Mouse (Mus musculus): ENCODE results near the gene Mrps34. TPM values are rescaled to one million over a fixed set of nuclear protein-coding genes. Genes with fewer than 3 reads are reported as not detected.

Mrps34 gene
- polyA plus RNA-seq, 1 experiment: 94.6 TPM

- TF ChIP-seq CTCF (IDR thresholded peaks at IDR 0.05; ENCODE audit: borderline replicate concordance, extremely low read depth, insufficient read depth, insufficient read length) (no peak), POLR2A (IDR thresholded peaks at IDR 0.05; ENCODE audit: borderline replicate concordance, extremely low read depth, insufficient read depth, insufficient read length, poor library complexity, severe bottlenecking) (no peak)
- DNase-seq (ENCODE audit: low read depth): no peak
Measured at GRCm38 (mm10) chr17:24892785-24893184, 2.1 kb upstream of the Mrps34 start.

- no peak for DNase-seq (ENCODE audit: low read depth)
- TF ChIP-seq POLR2A (IDR thresholded peaks at IDR 0.05; ENCODE audit: borderline replicate concordance, extremely low read depth, insufficient read depth, insufficient read length, poor library complexity, severe bottlenecking): no peak
- TF ChIP-seq CTCF (IDR thresholded peaks at IDR 0.05; ENCODE audit: borderline replicate concordance, extremely low read depth, insufficient read depth, insufficient read length): no peak
Measured at GRCm38 (mm10) chr17:24893276-24893675, 1.6 kb upstream of the Mrps34 start.

GRCm38 (mm10) chr17:24894061-24894994, 588 bp upstream of the Mrps34 start:
- DNase-seq (ENCODE audit: low read depth): no peak
- TF ChIP-seq CTCF (IDR thresholded peaks at IDR 0.05; ENCODE audit: borderline replicate concordance, extremely low read depth, insufficient read depth, insufficient read length) (no peak), POLR2A (IDR thresholded peaks at IDR 0.05; ENCODE audit: borderline replicate concordance, extremely low read depth, insufficient read depth, insufficient read length, poor library complexity, severe bottlenecking) (no peak)

GRCm38 (mm10) chr17:24895571-24896240, 790 bp downstream of the Mrps34 start:
- TF ChIP-seq CTCF (IDR thresholded peaks at IDR 0.05; ENCODE audit: borderline replicate concordance, extremely low read depth, insufficient read depth, insufficient read length) (no peak), POLR2A (IDR thresholded peaks at IDR 0.05; ENCODE audit: borderline replicate concordance, extremely low read depth, insufficient read depth, insufficient read length, poor library complexity, severe bottlenecking) (no peak)
- no peak for DNase-seq (ENCODE audit: low read depth)

GRCm38 (mm10) chr17:24896241-24896992, 1.5 kb downstream of the Mrps34 start, which contains the start of gene Nme3:
Gene Nme3, plus strand, starts transcription at chr17:24896500.
- DNase-seq (ENCODE audit: low read depth): peak; percentile 84
- TF ChIP-seq CTCF (IDR thresholded peaks at IDR 0.05; ENCODE audit: borderline replicate concordance, extremely low read depth, insufficient read depth, insufficient read length) (peak; percentile 13; the same call in 1 of the 2 replicates), POLR2A (IDR thresholded peaks at IDR 0.05; ENCODE audit: borderline replicate concordance, extremely low read depth, insufficient read depth, insufficient read length, poor library complexity, severe bottlenecking) (no peak)

GRCm38 (mm10) chr17:24896993-24897269, 2.0 kb downstream of the Mrps34 start:
- no peak for TF ChIP-seq POLR2A (IDR thresholded peaks at IDR 0.05; ENCODE audit: borderline replicate concordance, extremely low read depth, insufficient read depth, insufficient read length, poor library complexity, severe bottlenecking)
- no peak for TF ChIP-seq CTCF (IDR thresholded peaks at IDR 0.05; ENCODE audit: borderline replicate concordance, extremely low read depth, insufficient read depth, insufficient read length)
- no peak for DNase-seq (ENCODE audit: low read depth)

GRCm38 (mm10) chr17:24897600-24897999, 2.7 kb downstream of the Mrps34 start:
- TF ChIP-seq POLR2A (IDR thresholded peaks at IDR 0.05; ENCODE audit: borderline replicate concordance, extremely low read depth, insufficient read depth, insufficient read length, poor library complexity, severe bottlenecking): no peak
- no peak for TF ChIP-seq CTCF (IDR thresholded peaks at IDR 0.05; ENCODE audit: borderline replicate concordance, extremely low read depth, insufficient read depth, insufficient read length)
- no peak for DNase-seq (ENCODE audit: low read depth)

GRCm38 (mm10) chr17:24898041-24898854, 3.3 kb downstream of the Mrps34 start:
- no peak for DNase-seq (ENCODE audit: low read depth)
- no peak for TF ChIP-seq CTCF (IDR thresholded peaks at IDR 0.05; ENCODE audit: borderline replicate concordance, extremely low read depth, insufficient read depth, insufficient read length)
- TF ChIP-seq POLR2A (IDR thresholded peaks at IDR 0.05; ENCODE audit: borderline replicate concordance, extremely low read depth, insufficient read depth, insufficient read length, poor library complexity, severe bottlenecking): no peak

GRCm38 (mm10) chr17:24899153-24899552, 4.2 kb downstream of the Mrps34 start:
- no peak for TF ChIP-seq CTCF (IDR thresholded peaks at IDR 0.05; ENCODE audit: borderline replicate concordance, extremely low read depth, insufficient read depth, insufficient read length)
- no peak for TF ChIP-seq POLR2A (IDR thresholded peaks at IDR 0.05; ENCODE audit: borderline replicate concordance, extremely low read depth, insufficient read depth, insufficient read length, poor library complexity, severe bottlenecking)
- no peak for DNase-seq (ENCODE audit: low read depth)

GRCm38 (mm10) chr17:24900014-24900413, 5.1 kb downstream of the Mrps34 start:
- no peak for DNase-seq (ENCODE audit: low read depth)
- TF ChIP-seq CTCF (IDR thresholded peaks at IDR 0.05; ENCODE audit: borderline replicate concordance, extremely low read depth, insufficient read depth, insufficient read length) (no peak), POLR2A (IDR thresholded peaks at IDR 0.05; ENCODE audit: borderline replicate concordance, extremely low read depth, insufficient read depth, insufficient read length, poor library complexity, severe bottlenecking) (no peak)

All from brain, embryonic 14.5 days (tissue).